Mouse (Mus musculus) liver, embryonic 13.5 days (tissue): Measurements from ENCODE around the gene Fut9. TPM values are rescaled to one million over a fixed set of nuclear protein-coding genes. Genes with fewer than 3 reads are reported as not detected.

Source experiments
- ATAC-seq: fragments of 200-750 bp; cut with Nextera tagmentation; 2 replicates; pipeline ENCODE4 v1.8.0; 2017; ENCODE audit warnings: low read depth, mild to moderate bottlenecking, moderate number of reproducible peaks, moderate library complexity
- DNase-seq: peaks from one replicate; pipeline ENCODE4 v3.0.0; 2022
- H3K27ac ChIP-seq: fragments of 300-500 bp; sonication (generic); 2 replicates; pipeline ENCODE4 v1.5.1; 2015; ENCODE audit warnings: moderate library complexity, mild to moderate bottlenecking, inconsistent platforms
- H3K27me3 ChIP-seq: fragments of 300-500 bp; sonication (generic); 2 replicates; pipeline ENCODE4 v1.6.1; 2015; ENCODE audit warnings: mild to moderate bottlenecking, inconsistent platforms
- H3K36me3 ChIP-seq: fragments of 300-500 bp; sonication (generic); 2 replicates; pipeline ENCODE4 v1.6.1; 2015; ENCODE audit warnings: mild to moderate bottlenecking, inconsistent platforms
- H3K4me1 ChIP-seq: fragments of 300-500 bp; sonication (generic); replicated peaks from 2 replicates; pipeline ENCODE4 v1.6.1; 2015; ENCODE audit warnings: inconsistent platforms
- H3K4me2 ChIP-seq: fragments of 300-500 bp; sonication (generic); 2 replicates; pipeline ENCODE4 v1.6.1; 2015; ENCODE audit warnings: inconsistent platforms, mild to moderate bottlenecking, moderate library complexity
- H3K4me3 ChIP-seq: fragments of 300-500 bp; sonication (generic); replicated peaks from 2 replicates; pipeline ENCODE4 v1.5.1; 2015; ENCODE audit warnings: mild to moderate bottlenecking, inconsistent platforms
- H3K9ac ChIP-seq: fragments of 300-500 bp; sonication (generic); 2 replicates; pipeline ENCODE4 v1.6.1; 2015; ENCODE audit warnings: mild to moderate bottlenecking, inconsistent platforms
- H3K9me3 ChIP-seq: fragments of 300-500 bp; sonication (generic); replicated peaks from 2 replicates; pipeline ENCODE4 v1.6.1; 2016; ENCODE audit warnings: inconsistent platforms
- WGBS: fragments of 180-500 bp; shearing (Covaris S2); methylation state at CpG from one replicate; pipeline ENCODE4 v1.1.7; 2015; ENCODE audit not compliant: insufficient replicate concordance; 5-methylcytosine and 5-hydroxymethylcytosine counted together
- polyA plus RNA-seq: library from polyadenylated mRNA; unstranded; fragments of >200 nt; fragmentation: Nextera tagmentation; extraction: Ambion mirVana; gene quantifications from 2 replicates; pipeline ENCODE4 v1.2.1, GENCODE M21; 2015

Gene Fut9
- polyA plus RNA-seq, 1 experiment from 2014 or later: not detected

DNA sequence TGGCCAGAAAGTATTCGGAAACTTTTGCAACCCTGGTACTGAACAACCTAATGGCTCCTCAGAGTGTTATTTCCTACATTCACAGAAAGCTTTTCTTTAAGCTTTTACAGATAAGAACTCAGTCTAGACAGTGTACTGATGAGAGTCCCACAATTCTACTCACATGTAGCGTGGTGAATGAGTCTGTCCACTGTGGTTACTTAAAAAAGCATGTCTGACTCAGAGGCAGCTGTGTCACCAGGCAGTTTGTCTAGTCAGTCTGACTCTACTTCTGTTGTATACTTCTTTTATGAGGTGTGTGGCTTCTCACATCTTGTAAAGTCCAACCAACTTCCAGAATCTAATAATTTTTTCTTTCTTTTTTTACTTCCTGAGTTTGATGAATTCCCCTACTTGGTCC, 154.5 kb downstream of the Fut9 start:
- Histone ChIP-seq H3K27ac (no peak overlapping the region), H3K27me3 (no peaks in the 10 kb centered on the region), H3K36me3 (no peaks in the 10 kb centered on the region), H3K4me3 (no peak overlapping the region), H3K4me2 (no peak overlapping the region), H3K9ac (no peak overlapping the region), H3K9me3 (no peaks in the 10 kb centered on the region), H3K4me1 (no peaks in the 10 kb centered on the region)
- DNase-seq: no peak
- 49% methylated on average over 2 of the region's 2 CpGs for WGBS
- ATAC-seq: no peak

DNA sequence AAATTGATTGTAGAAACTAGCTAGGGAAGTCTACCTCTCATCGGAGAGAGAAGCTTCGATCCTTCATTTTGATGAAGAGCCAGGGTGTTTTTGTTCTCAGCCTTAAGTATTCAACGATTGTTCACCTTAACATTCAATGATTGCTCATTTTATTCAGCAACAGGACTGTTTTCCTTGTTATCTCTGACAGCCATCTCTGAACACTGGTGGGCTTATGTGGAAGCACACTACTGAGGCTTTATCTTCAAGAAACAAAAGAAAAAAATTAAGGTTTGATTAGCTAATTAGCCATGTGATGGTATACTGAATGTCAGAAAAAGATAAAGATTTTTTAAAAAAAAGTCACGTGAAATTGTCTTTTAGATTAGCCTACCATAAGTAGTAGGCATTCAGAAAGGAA, 158.1 kb downstream of the Fut9 start:
- H3K27ac ChIP-seq: no peak overlapping the region
- WGBS: 68% methylated on average over 4 of the region's 4 CpGs
- no peaks in the 10 kb centered on the region for H3K27me3 ChIP-seq
- no peak overlapping the region for H3K4me2 ChIP-seq
- H3K4me1 ChIP-seq: no peaks in the 10 kb centered on the region
- no peak for DNase-seq
- no peaks in the 10 kb centered on the region for H3K9me3 ChIP-seq
- no peak for ATAC-seq
- H3K4me3 ChIP-seq: no peak overlapping the region
- H3K9ac ChIP-seq: no peak overlapping the region
- H3K36me3 ChIP-seq: no peaks in the 10 kb centered on the region

DNA sequence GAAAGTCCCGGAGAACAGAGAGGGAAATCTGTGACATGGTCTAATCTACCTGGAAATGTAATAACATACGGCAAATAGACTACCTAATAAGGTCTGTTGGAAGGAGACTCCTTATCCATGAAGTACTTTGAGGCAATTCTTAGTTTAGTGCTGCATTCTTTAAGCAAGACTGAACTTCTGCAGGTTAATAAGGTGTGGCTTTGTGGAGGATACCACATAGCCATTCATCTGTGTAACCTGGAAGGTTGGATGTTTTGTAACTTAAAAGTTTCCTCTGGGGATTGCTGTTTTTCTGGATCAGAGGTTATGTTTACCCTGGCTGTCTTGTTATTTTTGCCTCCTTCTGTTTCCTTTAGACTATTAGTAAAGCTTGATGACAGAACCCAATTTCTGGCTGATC, 166.8 kb downstream of the Fut9 start:
- Histone ChIP-seq H3K4me2 (no peak overlapping the region), H3K4me1 (no peaks in the 10 kb centered on the region), H3K4me3 (no peak overlapping the region), H3K9ac (no peak overlapping the region), H3K9me3 (no peaks in the 10 kb centered on the region), H3K27me3 (no peaks in the 10 kb centered on the region), H3K36me3 (no peaks in the 10 kb centered on the region), H3K27ac (no peak overlapping the region)
- DNase-seq (no peak), ATAC-seq (no peak)
- 62% methylated on average over 2 of the region's 2 CpGs for WGBS

DNA sequence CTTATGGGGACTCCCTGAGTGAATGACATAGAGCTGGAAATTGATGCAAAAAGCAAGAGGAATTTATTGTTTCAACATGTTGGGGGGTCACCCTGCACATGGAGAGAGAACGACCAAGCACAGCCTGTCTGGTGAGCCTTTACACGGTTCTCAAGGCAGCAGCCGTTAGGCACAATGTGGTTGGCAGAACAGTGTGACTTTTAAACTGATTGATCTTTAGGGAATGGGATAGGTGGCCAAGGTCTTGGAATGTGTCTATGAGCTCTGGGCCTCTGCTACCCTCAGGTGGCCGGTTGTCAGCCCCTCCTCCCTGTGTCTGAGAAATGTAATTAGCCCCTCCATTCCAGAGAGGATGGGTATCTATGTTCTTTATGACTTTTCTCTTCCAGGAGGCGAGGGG, 171.9 kb downstream of the Fut9 start:
- Histone ChIP-seq H3K27ac (no peak overlapping the region), H3K4me2 (no peak overlapping the region), H3K9ac (no peak overlapping the region), H3K4me1 (no peaks in the 10 kb centered on the region), H3K9me3 (no peaks in the 10 kb centered on the region), H3K27me3 (no peaks in the 10 kb centered on the region), H3K4me3 (no peak overlapping the region), H3K36me3 (no peaks in the 10 kb centered on the region)
- ATAC-seq (no peak), DNase-seq (no peak)
- WGBS: 54% methylated on average over 5 of the region's 5 CpGs

DNA sequence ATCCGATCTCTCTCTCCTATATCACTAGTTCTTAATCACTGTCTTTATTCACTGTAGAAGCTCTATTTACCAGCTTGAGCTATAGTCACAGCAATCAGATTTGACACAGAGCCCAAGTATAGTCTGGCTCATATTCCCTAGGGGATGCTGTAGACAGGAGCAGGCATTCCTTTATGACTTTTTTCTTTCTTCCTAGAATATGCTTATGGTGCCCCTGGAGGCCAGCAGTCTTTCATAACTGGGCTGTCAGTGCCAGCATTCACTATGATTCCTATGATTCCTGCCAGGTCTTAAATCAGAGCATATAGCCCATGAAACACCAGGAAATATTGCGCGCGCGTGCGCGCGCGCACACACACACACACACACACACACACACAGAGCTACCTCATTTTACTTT, 172.6 kb downstream of the Fut9 start:
- no peak overlapping the region for H3K4me3 ChIP-seq

DNA sequence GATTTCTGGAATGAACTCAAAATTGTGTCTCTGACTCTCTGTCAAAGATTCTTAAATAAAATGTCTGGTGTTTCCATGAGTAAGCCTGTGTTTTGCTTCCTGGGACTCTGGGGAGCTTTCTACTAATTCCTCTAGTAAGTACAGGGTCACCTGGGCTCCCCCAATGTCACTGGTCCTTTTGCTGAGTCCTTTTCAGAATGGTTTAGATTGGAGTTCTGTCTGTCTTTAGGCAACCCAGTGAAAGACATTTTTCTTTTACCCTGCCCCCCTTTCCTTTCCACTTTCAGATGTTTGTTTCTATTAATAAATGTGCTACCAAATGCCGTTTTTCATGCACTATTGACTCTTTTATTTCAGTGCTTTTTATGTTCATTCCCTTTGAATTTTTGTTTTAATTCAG, 173.0 kb downstream of the Fut9 start:
- Histone ChIP-seq H3K4me2 (no peak overlapping the region), H3K9ac (no peak overlapping the region), H3K36me3 (no peaks in the 10 kb centered on the region), H3K4me3 (no peak overlapping the region), H3K9me3 (no peaks in the 10 kb centered on the region), H3K27ac (no peak overlapping the region), H3K27me3 (no peaks in the 10 kb centered on the region), H3K4me1 (no peaks in the 10 kb centered on the region)
- ATAC-seq (no peak), DNase-seq (no peak)
- WGBS: 52% methylated on average over 1 of the region's 1 CpGs

More for the DNA sequence above, 172.6 kb downstream of the Fut9 start:
- H3K27me3 ChIP-seq: no peaks in the 10 kb centered on the region
- no peak for ATAC-seq
- no peak overlapping the region for H3K4me2 ChIP-seq
- H3K9ac ChIP-seq: no peak overlapping the region
- H3K9me3 ChIP-seq: no peaks in the 10 kb centered on the region
- no peaks in the 10 kb centered on the region for H3K36me3 ChIP-seq
- WGBS: 91% methylated on average over 9 of the region's 9 CpGs
- H3K27ac ChIP-seq: no peak overlapping the region
- H3K4me1 ChIP-seq: no peaks in the 10 kb centered on the region
- no peak for DNase-seq

DNA sequence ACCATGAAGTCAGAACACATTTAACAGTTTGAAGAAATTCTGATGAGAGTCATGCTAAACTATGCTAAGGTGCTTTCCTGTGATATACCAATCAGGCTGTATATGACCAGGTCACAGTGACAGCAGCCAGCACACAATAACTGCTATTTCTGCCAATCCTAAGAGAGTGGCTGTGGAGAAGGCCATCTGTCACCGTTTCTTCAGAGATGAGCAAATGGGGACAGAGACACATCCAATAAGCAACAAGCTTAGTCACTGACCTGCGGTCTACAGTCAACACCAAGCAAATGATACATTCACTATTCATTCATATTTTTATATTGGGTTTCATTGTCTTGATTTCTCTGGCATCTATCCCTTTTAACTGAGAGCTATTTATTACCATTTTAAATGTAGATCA, 176.9 kb downstream of the Fut9 start:
- 56% methylated on average over 2 of the region's 2 CpGs for WGBS
- H3K9me3 ChIP-seq: no peaks in the 10 kb centered on the region
- H3K4me2 ChIP-seq: no peak overlapping the region
- H3K4me1 ChIP-seq: no peaks in the 10 kb centered on the region
- H3K36me3 ChIP-seq: no peaks in the 10 kb centered on the region
- H3K27ac ChIP-seq: no peak overlapping the region
- no peak overlapping the region for H3K4me3 ChIP-seq
- no peak for ATAC-seq
- no peak overlapping the region for H3K9ac ChIP-seq
- no peaks in the 10 kb centered on the region for H3K27me3 ChIP-seq
- no peak for DNase-seq

DNA sequence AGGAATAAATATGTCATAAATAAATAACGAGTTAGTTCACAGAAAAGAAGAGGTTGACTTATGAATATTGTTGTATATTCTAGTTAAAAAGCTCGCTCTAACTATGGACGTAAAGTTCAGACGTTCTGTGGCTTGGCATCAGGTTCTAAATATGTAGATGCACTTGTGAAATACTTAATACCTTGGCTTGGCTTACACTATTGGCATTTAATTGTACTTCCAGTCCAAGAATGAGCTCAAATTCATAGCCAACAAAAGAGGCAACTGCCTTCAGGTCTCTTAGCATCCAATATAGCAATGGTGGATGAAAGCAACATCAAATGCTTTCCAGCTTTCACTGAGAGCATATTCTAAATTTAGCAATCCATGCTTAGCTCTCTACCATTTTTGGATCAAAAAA, 182.7 kb downstream of the Fut9 start:
- Histone ChIP-seq H3K36me3 (no peaks in the 10 kb centered on the region), H3K9me3 (no peaks in the 10 kb centered on the region), H3K27me3 (no peaks in the 10 kb centered on the region), H3K4me2 (no peak overlapping the region), H3K4me1 (no peaks in the 10 kb centered on the region), H3K27ac (no peak overlapping the region), H3K4me3 (no peak overlapping the region), H3K9ac (no peak overlapping the region)
- DNase-seq: no peak
- no peak for ATAC-seq
- 56% methylated on average over 4 of the region's 4 CpGs for WGBS

DNA sequence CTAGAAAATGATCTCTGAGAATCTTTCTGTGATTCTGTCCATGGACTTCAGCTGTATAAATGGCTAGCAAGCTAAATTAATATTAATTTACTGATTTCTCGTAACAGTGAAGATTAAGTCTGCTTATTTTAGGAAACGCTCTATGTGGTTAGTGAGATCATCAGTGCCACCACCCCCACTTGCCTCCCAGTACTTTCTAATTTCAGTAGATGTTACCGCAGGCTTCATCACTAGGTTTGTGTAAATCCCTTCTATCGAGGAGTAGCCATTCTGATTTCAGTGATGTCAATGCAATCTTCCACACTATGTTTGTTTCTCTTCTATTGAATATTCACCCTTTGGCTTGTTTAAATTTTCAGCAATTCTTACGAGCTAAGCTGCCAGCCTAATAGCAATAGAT, 186.6 kb downstream of the Fut9 start:
- no peaks in the 10 kb centered on the region for H3K4me1 ChIP-seq
- no peak overlapping the region for H3K4me2 ChIP-seq
- WGBS: 57% methylated on average over 5 of the region's 5 CpGs
- H3K9me3 ChIP-seq: no peaks in the 10 kb centered on the region
- no peak for DNase-seq
- no peaks in the 10 kb centered on the region for H3K27me3 ChIP-seq
- H3K36me3 ChIP-seq: no peaks in the 10 kb centered on the region
- no peak overlapping the region for H3K4me3 ChIP-seq
- no peak overlapping the region for H3K9ac ChIP-seq
- no peak overlapping the region for H3K27ac ChIP-seq
- no peak for ATAC-seq

DNA sequence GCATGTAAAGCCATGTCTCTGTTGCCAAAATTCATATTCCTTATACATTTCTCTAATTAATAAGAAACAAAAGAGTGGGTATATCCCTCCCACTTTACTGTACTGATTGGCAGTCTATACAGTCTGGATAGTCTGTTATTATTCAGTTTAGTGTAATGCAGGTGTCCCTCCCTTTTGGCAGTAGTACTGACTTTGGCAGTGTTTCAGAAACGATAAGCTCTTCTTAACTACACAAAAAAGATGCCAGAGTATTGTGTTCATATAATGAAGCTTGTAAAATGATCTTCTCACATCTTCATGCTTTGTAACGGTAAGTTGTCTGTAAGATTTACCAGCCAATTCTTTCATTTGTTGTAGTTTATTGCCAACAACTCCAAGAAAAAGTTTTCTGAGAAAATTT, 189.6 kb downstream of the Fut9 start:
- no peak overlapping the region for H3K9ac ChIP-seq
- H3K9me3 ChIP-seq: no peaks in the 10 kb centered on the region
- H3K4me1 ChIP-seq: no peaks in the 10 kb centered on the region
- no peaks in the 10 kb centered on the region for H3K27me3 ChIP-seq
- H3K36me3 ChIP-seq: no peaks in the 10 kb centered on the region
- H3K4me2 ChIP-seq: no peak overlapping the region
- no peak for ATAC-seq
- DNase-seq: no peak
- H3K27ac ChIP-seq: no peak overlapping the region
- H3K4me3 ChIP-seq: no peak overlapping the region
- WGBS: 48% methylated on average over 2 of the region's 2 CpGs

DNA sequence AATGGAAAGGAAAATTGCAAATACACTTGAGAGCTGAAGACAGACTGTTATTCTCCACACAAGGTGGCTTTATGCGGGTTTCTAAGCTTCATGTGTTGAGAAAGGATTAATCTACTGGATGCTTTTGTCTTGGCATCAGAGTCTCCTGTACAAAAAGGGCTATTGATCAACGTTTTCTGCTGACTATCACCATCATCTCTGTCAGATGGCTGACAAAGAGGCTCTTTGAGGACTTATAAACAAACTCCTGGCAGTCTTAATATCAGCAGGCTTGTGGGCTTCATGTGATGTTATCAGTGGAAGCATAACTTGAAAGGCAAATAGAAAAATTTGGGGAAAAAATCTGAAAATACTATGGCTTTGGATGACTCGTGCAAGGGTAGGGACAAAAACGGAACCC, 206.8 kb downstream of the Fut9 start:
- no peaks in the 10 kb centered on the region for H3K9me3 ChIP-seq
- H3K27me3 ChIP-seq: no peaks in the 10 kb centered on the region
- H3K4me3 ChIP-seq: no peak overlapping the region
- no peaks in the 10 kb centered on the region for H3K36me3 ChIP-seq
- WGBS: 57% methylated on average over 4 of the region's 4 CpGs
- no peak overlapping the region for H3K27ac ChIP-seq
- ATAC-seq: no peak
- no peak overlapping the region for H3K9ac ChIP-seq
- H3K4me2 ChIP-seq: no peak overlapping the region
- H3K4me1 ChIP-seq: no peaks in the 10 kb centered on the region
- DNase-seq: no peak
